Mouse (Mus musculus): ENCODE measurements at regions not wholly inside any gene's neighbourhood (a gene's known extent, or its start where the extent isn't known, plus 50 kb on each side); places are given as distances from the start of the nearest gene placed in this dataset.
"Not testable (repeated sequence)": the region's sequence is repeated elsewhere in the genome, so short reads cannot be mapped to it uniquely, and the experiment has no call there.

- no peak overlapping the region for H3K27ac ChIP-seq (replicated peaks)
- no peaks in the 10 kb centered on the region for H3K27me3 ChIP-seq (replicated peaks; ENCODE audit: low read depth, poor library complexity, severe bottlenecking)
- DNase-seq (ENCODE audit: low spot score) = no peak
- H3K4me3 ChIP-seq = no peak overlapping the region
- no peaks in the 10 kb centered on the region for H3K36me3 ChIP-seq (replicated peaks)
- H3K4me1 ChIP-seq = no peaks in the 10 kb centered on the region
- WGBS = 54% methylated on average over 5 of the region's 5 CpGs
- no peaks in the 10 kb centered on the region for H3K9me3 ChIP-seq
Observed at GRCm38 (mm10) chr11:48657851-48658250, 142.3 kb upstream of the Rack1 start.

DNA sequence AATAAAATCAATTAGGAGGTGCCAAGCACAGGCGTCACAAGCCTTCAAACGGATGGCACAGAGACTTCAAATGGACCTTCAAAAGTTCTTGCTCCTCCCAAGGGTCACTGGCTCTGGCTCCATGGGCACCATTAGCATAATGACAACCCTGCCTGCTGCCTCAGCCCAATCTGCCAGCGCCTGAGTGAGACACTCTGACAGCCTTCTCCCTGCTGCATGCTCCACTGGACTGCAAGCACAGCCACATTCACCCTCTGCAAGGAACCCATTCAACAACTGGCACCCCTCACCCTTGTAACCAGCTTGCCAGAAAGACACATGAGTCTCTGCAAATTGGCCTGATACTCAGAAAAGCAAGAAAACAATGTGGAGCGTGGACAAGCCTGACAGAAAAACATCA lies 138.5 kb upstream of the Rack1 start:
- no peaks in the 10 kb centered on the region for H3K27me3 ChIP-seq (replicated peaks; ENCODE audit: low read depth, poor library complexity, severe bottlenecking)
- DNase-seq (ENCODE audit: low spot score) = no peak
- no peak overlapping the region for H3K4me3 ChIP-seq
- H3K27ac ChIP-seq (replicated peaks) = no peak overlapping the region
- no peaks in the 10 kb centered on the region for H3K36me3 ChIP-seq (replicated peaks)
- WGBS = 68% methylated on average over 4 of the region's 4 CpGs
- no peaks in the 10 kb centered on the region for H3K9me3 ChIP-seq
- no peaks in the 10 kb centered on the region for H3K4me1 ChIP-seq

DNA sequence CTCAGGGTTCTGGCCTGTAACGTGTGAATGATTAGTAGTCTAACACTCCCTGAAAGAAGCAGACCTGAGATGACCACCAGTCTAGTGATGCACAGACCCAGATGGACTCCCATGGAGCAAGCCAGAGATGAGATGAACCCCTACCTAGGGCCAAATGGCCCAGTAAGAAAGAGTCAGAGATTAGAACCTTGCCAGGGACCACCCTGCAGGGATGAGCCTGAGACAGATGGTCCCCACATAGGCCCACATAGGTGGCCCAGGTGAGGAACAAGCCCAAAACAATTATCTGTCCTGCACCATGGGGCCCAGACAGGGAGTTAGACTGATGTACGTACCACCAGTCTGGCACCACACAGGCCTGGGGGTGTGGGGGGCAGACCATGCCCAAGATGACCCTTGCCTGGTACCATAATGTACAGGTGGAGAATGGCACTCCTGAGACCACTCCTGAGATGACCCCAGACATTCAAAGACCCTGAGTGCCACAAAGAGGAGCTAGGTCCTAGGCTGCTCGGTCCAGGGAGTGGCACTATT lies 115.3 kb upstream of the Rack1 start:
- no peaks in the 10 kb centered on the region for H3K36me3 ChIP-seq (replicated peaks)
- H3K9me3 ChIP-seq = no peaks in the 10 kb centered on the region
- H3K4me1 ChIP-seq = no peaks in the 10 kb centered on the region
- WGBS = 78% methylated on average over 3 of the region's 3 CpGs
- H3K27ac ChIP-seq (replicated peaks) = no peak overlapping the region
- H3K4me3 ChIP-seq = no peak overlapping the region
- H3K27me3 ChIP-seq (replicated peaks; ENCODE audit: low read depth, poor library complexity, severe bottlenecking) = no peaks in the 10 kb centered on the region
- no peak for DNase-seq (ENCODE audit: low spot score)

GRCm38 (mm10) chr11:48690070-48690469 lies 110.1 kb upstream of the Rack1 start:
- no peaks in the 10 kb centered on the region for H3K36me3 ChIP-seq (replicated peaks)
- no peaks in the 10 kb centered on the region for H3K9me3 ChIP-seq
- H3K27me3 ChIP-seq (replicated peaks; ENCODE audit: low read depth, poor library complexity, severe bottlenecking) = no peaks in the 10 kb centered on the region
- H3K27ac ChIP-seq (replicated peaks) = no peak overlapping the region
- no peak overlapping the region for H3K4me3 ChIP-seq
- no peak for DNase-seq (ENCODE audit: low spot score)
- 79% methylated on average over 4 of the region's 4 CpGs for WGBS
- H3K4me1 ChIP-seq = no peaks in the 10 kb centered on the region

DNA sequence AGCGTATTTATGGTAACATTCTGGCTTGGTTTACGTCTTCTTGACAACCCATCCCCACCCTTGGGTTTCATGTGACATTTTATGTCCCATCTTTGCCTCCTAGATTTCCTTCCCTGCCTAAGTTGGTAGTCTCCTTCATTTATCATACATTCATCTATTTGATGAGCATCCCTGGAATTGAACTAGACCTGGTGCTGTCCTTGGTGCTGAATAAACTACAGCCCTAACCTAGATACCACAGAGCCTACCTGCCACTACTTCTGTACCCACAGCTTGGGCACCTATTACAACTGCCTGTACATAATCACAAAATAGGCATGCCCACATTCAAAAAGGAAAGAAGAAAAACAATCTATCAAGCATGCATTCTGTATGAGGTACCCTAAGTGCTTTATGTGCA lies 103.8 kb upstream of the Rack1 start:
- 96% methylated on average over 2 of the region's 2 CpGs for WGBS
- Histone ChIP-seq H3K36me3 (replicated peaks) (no peaks in the 10 kb centered on the region), H3K4me3 (no peak overlapping the region), H3K27me3 (replicated peaks; ENCODE audit: low read depth, poor library complexity, severe bottlenecking) (no peaks in the 10 kb centered on the region), H3K4me1 (no peaks in the 10 kb centered on the region), H3K9me3 (no peaks in the 10 kb centered on the region), H3K27ac (replicated peaks) (no peak overlapping the region)
- peak; percentile 24 for DNase-seq (ENCODE audit: low spot score)

GRCm38 (mm10) chr11:48697191-48697590 lies 102.9 kb upstream of the Rack1 start:
- Histone ChIP-seq H3K27ac (replicated peaks) (no peak overlapping the region), H3K9me3 (no peaks in the 10 kb centered on the region), H3K4me3 (no peak overlapping the region), H3K36me3 (replicated peaks) (no peaks in the 10 kb centered on the region), H3K27me3 (replicated peaks; ENCODE audit: low read depth, poor library complexity, severe bottlenecking) (no peaks in the 10 kb centered on the region), H3K4me1 (no peaks in the 10 kb centered on the region)
- no peak for DNase-seq (ENCODE audit: low spot score)

DNA sequence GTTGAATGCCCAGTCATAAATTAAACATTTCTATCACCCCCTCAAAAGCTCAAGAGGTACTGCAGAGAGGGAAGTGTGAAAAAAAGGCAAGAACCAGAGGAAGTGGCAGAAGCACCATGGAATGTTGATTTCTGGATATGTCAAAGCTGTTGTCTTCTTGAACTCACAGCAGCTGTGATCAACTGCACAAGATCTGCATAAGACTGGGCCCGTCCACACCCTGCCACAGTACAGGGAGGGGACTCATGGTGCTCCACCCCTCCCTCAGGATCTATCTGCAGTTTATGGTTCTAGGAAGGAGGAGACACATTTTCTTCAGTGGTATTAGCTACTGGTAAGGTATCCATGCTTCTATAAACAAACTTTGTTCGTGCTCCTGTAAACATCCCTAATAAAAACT lies 92.9 kb upstream of the Rack1 start:
- Histone ChIP-seq H3K4me3 (no peak overlapping the region), H3K36me3 (replicated peaks) (no peaks in the 10 kb centered on the region), H3K27ac (replicated peaks) (no peak overlapping the region), H3K9me3 (no peaks in the 10 kb centered on the region), H3K4me1 (no peaks in the 10 kb centered on the region), H3K27me3 (replicated peaks; ENCODE audit: low read depth, poor library complexity, severe bottlenecking) (no peaks in the 10 kb centered on the region)
- 68% methylated on average over 2 of the region's 2 CpGs for WGBS
- DNase-seq (ENCODE audit: low spot score) = no peak

DNA sequence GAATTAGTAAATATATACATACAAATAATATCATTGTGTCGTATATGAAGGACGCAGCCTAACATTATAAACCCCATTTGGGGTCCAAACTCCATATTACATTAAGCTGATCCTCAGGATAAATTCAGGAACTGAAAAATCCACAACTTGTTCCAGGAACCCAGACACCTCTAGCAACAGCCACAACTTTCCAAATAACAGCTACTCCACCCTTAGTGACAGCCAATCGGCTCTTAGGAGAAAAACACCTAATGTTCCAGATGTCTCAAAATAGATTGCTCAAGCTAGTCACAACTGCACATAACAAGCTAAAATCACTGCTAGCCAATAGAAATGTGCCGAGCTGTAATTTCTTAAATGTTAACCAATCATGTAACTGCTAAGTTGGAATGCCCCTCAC lies 89.2 kb upstream of the Rack1 start:
- H3K4me1 ChIP-seq = no peaks in the 10 kb centered on the region
- no peaks in the 10 kb centered on the region for H3K9me3 ChIP-seq
- no peak for DNase-seq (ENCODE audit: low spot score)
- no peak overlapping the region for H3K4me3 ChIP-seq
- no peak overlapping the region for H3K27ac ChIP-seq (replicated peaks)
- H3K27me3 ChIP-seq (replicated peaks; ENCODE audit: low read depth, poor library complexity, severe bottlenecking) = no peaks in the 10 kb centered on the region
- no peaks in the 10 kb centered on the region for H3K36me3 ChIP-seq (replicated peaks)
- WGBS = 89% methylated on average over 4 of the region's 4 CpGs

DNA sequence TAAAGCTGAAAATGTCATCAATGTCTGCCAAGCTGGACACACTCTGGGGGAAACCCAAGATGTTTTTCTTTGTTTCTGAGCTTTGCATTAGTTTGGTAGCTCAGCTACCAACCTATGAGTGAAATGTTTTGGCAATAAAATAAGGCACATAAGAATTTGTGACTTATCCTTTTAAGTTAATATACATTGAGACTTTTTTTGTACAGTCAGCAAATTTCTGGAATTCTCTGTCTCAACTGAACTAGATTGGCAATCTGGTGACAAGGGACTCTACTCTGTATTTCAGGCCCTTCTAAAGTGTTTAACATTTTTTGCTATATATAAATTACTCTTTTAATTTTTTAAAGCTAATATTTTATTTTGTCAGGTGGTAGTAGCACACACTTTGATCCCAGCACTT lies 76.1 kb upstream of the Rack1 start:
- no peak overlapping the region for H3K4me3 ChIP-seq
- no peak for DNase-seq (ENCODE audit: low spot score)
- no peaks in the 10 kb centered on the region for H3K4me1 ChIP-seq
- no peak overlapping the region for H3K27ac ChIP-seq (replicated peaks)
- H3K9me3 ChIP-seq = no peaks in the 10 kb centered on the region
- no peaks in the 10 kb centered on the region for H3K27me3 ChIP-seq (replicated peaks; ENCODE audit: low read depth, poor library complexity, severe bottlenecking)
- H3K36me3 ChIP-seq (replicated peaks) = no peaks in the 10 kb centered on the region

- not testable (repeated sequence) for H3K27ac ChIP-seq (replicated peaks); H3K4me3 ChIP-seq; H3K4me1 ChIP-seq; H3K9me3 ChIP-seq; DNase-seq (ENCODE audit: low spot score); H3K27me3 ChIP-seq (replicated peaks; ENCODE audit: low read depth, poor library complexity, severe bottlenecking); H3K36me3 ChIP-seq (replicated peaks)
- 80% methylated on average over 4 of the region's 4 CpGs for WGBS
Observed at GRCm38 (mm10) chr11:48730826-48731225, 69.3 kb upstream of the Rack1 start.

DNA sequence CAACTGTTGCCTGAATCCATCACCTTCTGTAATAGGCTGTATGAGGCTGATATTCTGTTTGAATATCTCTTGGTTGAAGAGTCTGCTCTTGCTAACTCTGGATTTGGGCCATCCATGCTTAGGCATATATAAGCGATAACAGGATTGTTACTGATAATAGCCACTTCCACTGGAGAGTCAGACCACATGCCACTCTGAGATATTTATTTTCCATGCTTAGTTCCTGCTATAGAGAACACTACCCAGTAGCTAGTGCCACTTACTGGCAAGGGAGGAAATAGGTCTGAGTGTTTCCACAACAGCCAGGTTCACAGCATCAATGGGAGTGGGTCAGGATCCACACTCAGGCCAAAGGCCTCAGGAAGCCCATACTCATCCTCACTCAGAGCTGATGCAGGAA lies 53.6 kb upstream of the Rack1 start:
- WGBS = 98% methylated on average over 1 of the region's 1 CpGs
- Histone ChIP-seq H3K4me1 (no peaks in the 10 kb centered on the region), H3K27me3 (replicated peaks; ENCODE audit: low read depth, poor library complexity, severe bottlenecking) (no peaks in the 10 kb centered on the region), H3K27ac (replicated peaks) (no peak overlapping the region), H3K4me3 (no peak overlapping the region), H3K9me3 (0 out of 2 replicates have a peak, but pooled peaks cover 3% of the 10 kb centered on the region), H3K36me3 (replicated peaks) (no peaks in the 10 kb centered on the region)
- no peak for DNase-seq (ENCODE audit: low spot score)

DNA sequence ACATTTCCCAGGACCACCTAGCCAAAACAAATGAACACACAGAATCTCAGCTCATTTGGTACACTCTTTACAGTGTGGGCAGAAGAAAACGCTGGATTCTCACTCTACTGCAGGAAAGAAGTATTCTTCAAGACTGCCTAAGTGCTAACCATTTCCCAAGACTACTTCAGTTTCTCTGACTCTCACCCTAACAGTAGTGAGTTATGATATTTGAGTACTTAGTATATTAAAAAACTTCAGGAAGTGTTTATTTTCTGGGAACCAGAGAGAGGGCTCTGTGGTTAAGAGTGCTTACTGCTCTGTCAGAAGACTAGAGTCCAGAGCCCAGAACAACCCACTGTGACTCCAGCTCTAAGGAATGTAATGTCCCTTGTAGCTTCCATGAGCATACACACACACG lies 52.1 kb upstream of the Rack1 start:
- H3K4me3 ChIP-seq = no peak overlapping the region
- 81% methylated on average over 2 of the region's 2 CpGs for WGBS
- DNase-seq (ENCODE audit: low spot score) = no peak

More for the DNA sequence above, 52.1 kb upstream of the Rack1 start:
- H3K4me1 ChIP-seq = no peaks in the 10 kb centered on the region
- no peaks in the 10 kb centered on the region for H3K36me3 ChIP-seq (replicated peaks)
- H3K27me3 ChIP-seq (replicated peaks; ENCODE audit: low read depth, poor library complexity, severe bottlenecking) = no peaks in the 10 kb centered on the region
- H3K9me3 ChIP-seq = 0 out of 2 replicates have a peak, but pooled peaks cover 3% of the 10 kb centered on the region
- H3K27ac ChIP-seq (replicated peaks) = no peak overlapping the region
